Mouse (Mus musculus) telencephalon, adult 2 months (tissue): ENCODE results near the gene Plcxd1.
"Not testable (repeated sequence)": the region's sequence is repeated elsewhere in the genome, so short reads cannot be mapped to it uniquely, and the experiment has no call there.

Experiments used
- DNase-seq: peaks from one replicate; pipeline ENCODE4 v3.0.0-alpha.2; 2011; ENCODE audit warnings: low read depth, low spot score

Gene Plcxd1

DNA sequence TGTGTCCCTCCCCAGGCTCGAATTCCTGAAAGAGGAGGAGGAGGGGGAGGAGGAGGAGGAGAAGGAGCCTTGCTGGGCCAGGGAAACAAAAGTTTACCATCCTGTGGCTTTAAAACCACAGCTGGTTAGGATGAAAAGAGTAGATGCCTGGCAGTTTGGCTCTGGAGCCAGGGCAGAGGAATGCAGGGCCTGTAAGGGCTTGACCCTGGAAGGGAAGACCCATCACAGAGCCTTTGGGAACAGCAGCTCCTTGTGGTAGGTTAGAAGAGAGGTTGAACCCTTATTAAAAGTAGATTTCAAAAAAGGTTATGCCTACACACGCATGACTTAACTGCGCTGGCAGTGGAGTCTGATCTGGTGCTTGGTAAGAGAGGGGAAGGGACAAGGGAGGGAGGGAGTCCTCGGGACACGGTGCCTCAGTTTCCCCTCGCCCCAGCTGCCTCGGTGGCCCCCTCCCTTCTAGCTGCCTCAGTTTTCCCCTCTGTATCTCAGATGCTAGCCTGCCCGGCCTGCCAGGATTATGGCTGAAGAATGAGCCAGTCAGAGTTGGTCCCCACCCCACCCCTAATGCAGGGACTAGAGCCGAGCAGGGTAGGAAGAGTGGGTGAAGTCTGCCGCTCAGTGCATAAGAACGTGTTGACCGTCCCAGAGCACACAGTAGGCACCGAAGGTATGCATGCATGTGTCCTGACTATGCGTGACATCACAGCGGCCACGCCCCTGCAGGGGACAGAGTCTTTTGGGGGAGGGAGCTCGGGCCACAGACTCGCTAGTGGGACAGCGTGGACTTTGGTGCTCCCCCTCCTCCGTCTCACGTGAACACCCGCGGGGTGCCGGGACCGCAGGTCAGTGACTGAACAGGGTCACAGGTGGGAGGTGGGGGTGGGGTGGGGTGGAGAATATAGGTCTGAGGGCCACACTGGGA is at the start of gene Plcxd1:
Gene Plcxd1, plus strand, starts transcription at position 314 of the 925 bp plus-strand sequence.
- no peak for DNase-seq

DNA sequence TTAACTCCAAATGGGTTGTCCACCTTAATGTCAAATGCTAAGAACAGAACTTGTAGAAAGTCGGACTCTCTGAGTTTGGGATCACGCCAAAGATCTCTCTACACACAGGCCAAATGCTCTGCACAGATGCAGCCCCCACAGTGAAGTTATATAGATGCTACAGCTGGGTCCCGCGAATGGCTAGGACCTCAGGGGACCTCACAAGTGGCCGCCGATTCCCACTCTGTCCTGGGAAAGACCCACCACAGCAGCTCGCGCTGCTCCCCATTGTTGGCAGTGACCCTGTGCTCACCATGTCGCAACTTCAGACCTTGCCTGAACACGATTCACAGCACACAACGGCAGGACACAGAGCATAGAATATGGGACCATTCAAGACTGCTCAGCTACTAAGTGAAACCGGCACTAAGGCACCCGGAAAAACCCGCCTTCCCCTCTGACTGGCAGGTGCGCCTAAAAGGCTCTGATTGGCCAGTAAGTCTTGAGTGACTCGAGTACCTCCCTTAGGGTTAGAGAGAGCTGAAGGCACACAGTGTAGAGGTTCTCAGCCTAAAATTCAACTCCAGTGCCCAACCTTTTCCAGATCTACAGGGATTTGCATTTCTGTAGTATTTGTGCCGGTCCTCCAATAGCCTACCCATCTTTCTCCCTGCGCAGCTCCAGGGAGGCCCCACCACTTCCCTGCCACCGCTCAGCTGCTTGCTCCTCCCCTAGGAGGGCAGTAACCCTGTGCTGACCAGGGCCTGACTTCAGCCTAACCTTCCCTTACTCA is 41.9 kb upstream of the Plcxd1 start:
- DNase-seq: peak; percentile 77

DNA sequence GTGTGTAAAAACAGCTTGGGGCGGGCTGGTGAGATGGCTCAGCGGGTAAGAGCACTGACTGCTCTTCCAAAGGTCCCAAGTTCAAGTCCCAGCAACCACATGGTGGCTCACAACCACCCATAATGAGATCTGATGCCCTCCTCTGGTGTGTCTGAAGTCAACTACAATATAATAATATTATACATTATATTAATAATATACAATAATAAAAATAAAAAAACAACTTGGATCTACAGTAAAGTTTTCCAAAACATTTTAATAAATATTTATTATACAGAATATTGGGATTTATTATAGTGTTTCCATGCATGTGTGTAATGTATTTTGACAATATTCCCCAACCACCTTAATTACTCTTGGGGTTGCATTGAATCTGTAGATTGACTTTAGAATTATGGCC is 27.4 kb upstream of the Plcxd1 start, which contains the start of gene Gm17655:
Gene Gm17655, minus strand, starts transcription at position 101 of the 400 bp plus-strand sequence.
- not testable (repeated sequence) for DNase-seq

DNA sequence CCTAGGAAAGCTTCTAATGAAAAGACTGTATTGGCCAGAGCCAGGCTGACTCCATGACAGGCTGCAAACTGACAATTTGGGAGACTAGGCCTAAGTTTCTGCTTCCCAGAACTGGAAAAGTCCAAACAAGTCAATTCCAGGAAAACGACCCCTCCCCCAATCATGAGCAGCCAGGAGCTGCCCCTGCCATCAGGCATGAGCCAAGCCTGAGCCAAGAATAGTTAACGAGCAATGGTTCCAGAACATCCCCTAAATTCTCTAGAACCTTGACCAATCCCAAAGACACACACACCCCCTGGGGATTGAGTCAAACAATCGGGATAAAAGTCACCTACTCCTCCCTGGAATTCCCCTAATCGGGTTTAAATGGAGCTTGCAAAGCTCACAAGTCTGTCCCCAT is 16.8 kb upstream of the Plcxd1 start:
- DNase-seq: no peak

DNA sequence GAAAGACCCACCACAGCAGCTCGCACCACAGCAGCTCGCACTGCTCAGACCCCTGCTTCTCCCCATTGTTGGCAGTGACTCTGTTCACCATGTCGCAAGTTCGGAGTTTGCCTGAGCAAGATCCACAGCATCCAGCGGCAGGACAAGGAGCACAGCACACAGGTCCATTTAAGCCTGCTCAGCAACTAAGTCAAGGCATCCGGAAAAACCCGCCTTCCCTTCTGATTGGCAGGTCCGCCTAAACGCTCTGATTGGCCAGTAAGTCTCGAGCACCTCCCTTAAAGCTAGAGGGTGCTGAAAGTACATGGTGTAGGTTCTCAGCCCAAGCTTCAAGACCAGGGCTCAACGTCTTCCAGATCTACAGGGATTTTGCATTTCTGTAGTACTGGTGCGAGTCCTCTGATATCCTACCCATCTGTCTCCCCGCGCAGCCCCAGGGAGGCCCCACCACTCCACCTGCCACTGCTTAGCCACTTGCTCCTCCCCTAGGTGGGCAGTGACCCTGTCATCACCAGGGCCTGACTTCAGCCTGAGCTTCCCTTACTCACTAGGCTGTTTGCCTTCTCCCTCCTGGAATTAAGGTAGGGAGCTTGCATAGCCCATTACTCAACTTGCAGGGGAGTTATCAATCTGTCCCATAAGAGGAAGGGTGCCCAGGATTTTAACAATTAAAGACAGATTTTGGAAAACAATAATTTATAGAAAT is 13.5 kb upstream of the Plcxd1 start:
- no peak for DNase-seq

DNA sequence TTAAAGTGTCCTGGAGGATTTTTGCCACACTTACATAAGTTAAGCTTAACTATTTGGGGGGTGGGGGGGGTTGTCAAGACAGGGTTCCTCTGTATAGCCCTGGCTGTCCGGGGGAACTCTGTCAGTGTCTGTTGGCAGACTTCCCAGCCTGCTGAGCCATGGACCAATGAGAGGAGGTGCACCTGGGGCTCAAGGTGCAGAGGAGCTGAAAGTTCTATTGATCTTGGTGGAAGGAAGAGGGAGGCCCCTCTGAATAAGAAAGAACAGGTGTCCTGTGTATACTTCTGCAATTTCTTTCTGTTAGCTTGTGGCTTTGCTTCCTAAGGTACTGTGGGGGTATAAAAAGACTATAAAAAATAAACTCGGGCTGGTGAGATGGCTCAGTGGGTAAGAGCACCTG is 8.2 kb upstream of the Plcxd1 start:
- DNase-seq: no peak

DNA sequence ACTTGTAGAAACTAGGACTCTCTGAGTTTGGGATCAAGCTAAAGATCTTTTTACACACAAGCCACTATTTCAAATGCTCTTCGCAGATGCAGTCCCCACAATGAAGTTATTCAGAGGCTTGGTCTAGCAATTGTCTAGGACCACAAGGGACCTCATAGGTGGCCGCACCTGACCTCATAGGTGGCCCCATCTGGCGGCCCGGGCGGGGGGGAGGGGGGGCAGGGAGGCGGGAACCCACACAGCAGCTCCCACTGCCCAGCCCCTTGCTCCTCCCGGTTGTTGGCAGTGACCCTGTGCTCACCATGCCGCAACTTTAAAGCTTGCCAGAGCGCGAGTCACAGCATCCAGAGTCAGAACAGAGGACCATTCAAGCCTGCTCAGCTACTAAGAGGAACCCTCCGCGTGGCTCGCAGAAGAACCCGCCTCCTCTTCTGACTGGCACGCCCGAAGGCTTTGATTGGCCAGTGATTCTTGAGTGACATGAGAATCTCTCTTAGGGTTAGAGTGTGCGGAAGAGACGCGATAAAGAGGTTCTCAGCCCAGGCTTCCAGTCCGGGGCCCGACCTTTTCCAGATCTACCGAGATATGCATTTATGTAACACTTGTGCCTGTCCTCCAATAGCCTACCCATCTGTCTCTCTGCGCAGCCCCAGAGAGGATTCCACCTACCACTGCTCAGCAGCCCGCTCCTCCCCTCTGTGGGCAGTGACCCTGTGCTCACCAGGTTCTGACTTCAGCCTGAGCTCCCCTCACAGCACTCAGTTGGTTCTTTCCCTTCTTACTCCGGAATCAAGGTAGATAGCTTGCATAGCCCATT is 5.5 kb upstream of the Plcxd1 start, which contains the start of gene Gm35315:
Gene Gm35315, minus strand, starts transcription at position 391 of the 817 bp plus-strand sequence.
- peak; percentile 91 for DNase-seq

DNA sequence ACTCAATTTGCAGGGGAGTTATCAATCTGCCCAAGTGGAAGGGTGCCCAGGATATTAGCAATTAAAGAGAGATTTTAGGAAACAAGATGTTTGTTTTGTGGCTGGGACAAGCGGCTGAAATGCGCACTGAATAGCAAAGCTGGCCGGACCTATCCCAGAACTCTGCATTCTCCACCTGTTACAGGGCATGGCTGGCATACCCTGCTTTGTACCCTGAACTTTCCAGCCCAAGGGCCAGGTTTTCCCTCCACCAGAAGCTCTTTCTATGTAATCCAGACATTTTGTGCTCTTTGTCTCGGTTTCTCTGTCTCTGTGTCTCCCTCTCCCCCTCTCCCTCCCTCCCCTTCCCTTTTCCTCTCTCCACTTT is 4.9 kb upstream of the Plcxd1 start:
- no peak for DNase-seq

DNA sequence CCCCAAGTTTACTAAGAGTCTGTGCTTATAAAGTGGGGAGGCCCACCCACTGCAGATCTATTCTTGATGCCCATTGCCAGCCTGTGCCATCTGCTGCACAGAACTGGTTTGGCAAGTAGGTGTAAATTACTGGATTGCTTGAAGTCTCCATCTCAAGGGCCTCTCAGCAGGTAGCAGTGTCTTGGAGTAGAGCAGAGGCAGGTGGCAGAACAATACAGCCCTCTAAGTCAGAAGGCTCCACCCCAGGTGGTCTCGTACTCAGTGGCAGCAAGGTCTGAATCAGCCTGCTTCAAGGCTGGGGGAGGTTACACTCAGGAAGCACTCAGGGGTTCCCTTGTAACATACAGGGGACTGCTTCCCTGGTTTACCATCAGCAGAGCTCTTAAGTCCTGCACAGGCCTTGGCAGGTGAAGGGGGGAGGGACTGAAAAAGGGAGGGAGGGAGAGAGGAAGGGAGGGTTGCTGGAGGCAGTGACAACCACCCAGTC is 735 bp upstream of the Plcxd1 start:
- DNase-seq: peak; percentile 73

DNA sequence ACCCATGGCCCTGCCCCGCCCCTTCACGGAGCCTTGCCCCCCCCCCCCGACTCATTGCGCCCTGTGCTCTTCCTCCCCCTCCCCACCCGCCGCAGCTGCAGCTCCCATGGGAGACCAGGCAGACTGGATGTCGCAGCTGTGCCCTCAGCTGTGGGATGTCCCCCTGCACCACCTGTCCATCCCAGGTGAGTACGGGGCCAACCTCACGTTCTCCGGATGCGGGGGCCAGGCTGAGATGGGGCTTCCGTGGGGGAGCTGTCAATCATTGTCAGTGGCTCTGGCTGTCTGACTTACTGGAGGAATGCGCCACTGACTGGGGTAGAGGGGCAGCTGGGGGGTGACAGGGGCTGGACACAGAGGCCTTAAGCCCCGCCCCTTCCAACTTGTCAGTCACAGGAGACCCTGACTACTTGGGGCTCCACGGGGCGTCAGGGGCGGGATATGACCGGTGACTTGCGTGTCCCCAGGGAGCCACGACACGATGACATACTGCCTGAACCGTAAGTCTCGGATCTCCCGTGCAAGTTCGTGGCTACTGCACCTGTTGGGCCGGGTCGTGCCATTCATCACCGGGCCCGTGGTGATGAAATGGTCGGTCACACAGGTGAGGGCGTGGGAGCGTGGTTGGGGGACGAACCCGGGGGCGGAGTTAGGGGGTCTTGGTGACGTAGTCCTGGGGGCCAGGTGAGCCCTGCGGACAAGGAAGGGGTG is 1.3 kb downstream of the Plcxd1 start:
- no peak for DNase-seq

DNA sequence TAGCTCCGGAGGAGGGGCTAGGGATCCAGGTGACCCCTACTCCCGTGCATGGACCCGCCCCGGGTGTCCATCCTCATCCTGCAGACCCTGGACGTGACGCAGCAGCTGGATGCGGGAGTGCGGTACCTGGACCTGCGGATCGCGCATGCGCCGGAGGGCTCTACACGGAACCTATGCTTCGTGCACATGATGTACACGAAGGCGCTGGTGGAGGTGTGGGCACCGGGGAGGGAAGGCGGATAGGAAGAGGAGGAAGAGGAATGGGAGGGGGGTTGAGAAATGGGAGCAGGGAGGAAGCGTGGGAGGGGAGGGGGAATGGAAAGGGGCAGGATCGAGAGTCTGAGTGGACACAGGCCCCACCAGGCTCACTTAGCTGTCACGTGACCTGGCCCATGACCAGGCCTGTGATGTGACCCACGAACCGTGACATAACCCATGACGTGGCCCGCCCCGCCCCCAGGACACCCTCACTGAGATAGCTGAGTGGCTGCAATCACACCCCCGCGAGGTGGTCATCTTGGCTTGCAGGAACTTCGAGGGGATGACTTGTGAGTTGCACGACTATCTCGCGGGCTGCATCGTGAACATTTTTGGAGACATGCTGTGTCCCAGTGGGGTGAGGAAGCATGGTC is 2.1 kb downstream of the Plcxd1 start:
- DNase-seq: peak; percentile 61

DNA sequence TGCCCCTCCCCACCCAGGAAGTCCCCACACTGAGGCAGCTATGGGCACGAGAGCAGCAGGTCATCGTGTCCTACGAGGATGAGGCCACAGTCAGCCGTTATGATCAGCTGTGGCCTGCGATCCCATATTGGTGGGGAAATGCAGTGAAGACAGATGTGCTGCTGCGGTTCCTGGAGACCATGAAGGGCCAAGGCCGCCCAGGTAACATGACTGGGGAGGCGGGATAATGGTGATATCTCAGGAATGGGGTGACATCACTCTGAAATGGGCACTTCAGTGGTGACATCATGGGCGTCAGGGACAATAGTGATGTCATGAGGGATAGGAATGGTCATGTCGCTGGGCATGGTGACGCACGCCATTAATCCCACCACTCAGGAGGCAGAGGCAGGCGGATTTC is 2.7 kb downstream of the Plcxd1 start:
- DNase-seq: no peak

DNA sequence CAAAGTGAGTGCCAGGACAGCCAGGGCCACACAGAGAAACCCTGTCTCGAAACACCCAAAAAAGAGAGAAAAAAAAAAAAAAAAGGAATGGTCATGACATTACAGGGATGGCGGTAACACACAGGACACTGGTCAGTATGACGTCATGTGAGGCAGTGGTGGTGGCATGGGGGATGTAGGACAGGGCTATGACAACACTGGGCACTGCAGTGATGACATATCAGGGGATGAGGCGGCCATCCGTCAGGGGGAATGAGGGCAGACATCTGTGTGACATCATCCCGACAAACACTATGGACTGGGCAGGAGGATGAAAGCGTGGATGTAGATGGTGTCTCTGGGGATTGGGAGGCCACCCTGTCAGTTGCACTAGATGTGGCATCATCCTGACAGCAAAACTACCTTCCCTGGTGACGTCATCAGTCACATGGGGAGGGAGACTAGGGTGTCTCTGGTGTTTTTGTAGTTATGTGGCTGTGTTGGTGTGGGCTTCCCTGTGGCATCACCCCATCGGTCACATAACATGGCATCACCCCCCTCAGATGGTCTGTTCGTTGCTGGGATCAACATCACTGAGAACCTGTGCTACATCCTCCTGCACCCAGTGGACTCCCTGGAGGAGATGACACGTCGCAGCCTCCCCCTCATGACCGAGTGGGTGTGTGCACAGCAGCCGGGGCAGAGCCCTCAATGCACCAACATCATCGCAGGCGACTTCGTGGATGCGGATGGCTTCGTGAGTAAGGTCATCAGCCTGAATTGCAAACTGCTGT is 3.3 kb downstream of the Plcxd1 start:
- DNase-seq: no peak

DNA sequence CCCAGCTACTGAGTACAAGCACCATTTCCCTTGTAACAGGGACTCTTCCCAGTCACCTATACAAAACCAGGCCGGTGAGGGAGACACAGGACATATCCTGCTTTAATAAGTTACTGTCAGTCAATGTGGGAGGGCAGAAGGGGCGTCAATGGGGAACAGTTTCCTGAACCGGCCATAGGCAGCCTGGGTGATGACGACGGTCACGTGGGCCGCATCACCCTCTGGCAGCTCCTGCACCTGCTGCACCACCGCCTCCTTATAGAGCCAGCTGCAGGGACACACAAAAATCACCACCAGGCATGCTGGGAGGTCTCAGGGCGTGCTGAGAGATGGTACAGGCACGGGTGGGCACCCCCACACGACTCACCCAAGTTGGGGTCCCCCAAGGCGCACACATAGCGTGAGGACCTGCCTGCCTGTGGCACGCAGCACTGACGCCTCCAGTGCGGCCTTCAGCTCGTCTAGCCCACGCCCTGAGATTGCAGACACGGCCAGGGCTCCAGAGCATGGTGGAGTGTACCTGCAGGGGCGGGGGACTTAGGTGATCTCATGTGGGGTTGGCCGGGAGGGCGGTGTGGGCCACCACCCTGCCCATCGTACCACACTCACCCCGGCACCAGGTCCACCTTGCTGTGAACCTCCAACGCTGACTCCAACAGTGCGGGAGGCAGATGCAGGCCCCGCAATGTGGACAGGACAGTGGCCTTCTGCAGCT is 4.3 kb downstream of the Plcxd1 start:
- DNase-seq: no peak

DNA sequence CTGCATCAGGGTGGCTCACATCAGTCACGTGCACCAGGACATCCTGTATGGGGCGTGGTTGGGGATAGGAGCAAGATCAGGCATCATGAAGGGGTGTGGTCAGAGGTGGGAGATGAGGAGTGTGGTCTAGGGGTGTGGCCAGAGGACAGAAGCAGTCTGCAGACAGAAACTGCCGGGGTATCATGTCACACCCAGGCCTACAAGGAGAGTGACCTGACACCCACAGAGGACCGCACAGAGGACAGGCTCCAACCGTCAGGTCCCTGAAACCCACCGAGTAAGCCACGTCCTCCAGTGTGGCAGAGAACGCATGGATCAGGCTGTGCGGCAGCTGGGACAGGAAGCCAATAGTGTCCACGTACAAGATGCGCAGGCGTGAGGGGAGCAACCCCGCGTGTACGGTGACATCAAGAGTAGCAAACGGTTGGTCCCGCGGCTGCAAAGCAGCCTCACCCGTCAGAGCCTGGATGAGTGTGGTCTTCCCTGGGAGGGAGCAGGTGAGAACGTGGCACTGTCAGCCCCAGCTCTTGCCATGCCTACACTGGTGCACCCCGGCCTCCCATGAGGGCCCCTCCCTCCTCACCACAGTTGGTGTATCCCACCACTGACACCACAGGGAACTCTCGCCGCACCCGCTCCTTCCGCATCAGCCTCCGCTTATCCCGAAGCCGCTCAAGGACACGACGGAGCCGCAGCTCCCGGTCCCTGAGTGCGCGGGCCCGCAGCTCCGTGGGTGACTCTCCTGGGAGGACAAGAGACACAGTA is 5.0 kb downstream of the Plcxd1 start:
- DNase-seq: no peak

DNA sequence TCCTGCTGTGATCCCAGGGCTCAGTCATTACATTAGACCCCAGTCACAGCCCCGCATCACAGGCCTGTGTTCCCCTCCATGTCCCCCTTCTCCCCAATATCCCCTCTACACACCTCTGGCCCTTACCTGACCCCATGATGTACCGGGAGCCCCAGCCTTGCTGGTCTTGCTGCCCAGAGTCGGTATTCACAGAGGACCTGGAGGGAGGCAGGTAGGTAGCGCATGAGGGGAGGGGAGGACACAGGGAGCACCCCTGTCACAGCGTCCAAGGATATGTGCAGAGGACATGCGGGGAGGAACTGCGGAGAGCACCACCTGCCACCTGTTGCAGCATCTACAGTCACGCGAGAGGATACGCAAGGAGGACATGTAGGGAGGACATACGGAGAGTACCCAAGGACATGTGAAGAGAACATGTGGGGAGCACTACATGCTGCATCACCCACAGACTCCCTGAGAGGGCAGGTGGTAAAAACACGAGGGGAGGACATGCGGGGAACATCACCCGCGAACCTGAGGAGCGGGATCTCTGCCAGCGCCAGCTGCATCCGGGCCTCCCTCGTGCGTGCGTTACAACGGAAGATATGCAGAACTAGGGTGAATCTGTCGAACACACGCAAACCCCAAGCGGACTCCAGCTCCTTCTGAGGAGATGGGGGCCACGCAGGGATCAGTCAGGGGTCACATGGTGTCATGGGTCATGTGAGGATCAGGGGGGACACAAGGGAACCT is 6.5 kb downstream of the Plcxd1 start:
- DNase-seq: no peak
